Mouse (Mus musculus) embryonic facial prominence, embryonic 10.5 days (tissue): ENCODE results near the gene Ngly1. TPM values are rescaled to one million over a fixed set of nuclear protein-coding genes. Genes with fewer than 3 reads are reported as not detected.

ENCODE experiments used
- DNase-seq: peaks from one replicate; pipeline ENCODE4 v3.0.0-alpha.2; 2017; ENCODE audit warnings: low spot score
- H3K27ac ChIP-seq: fragments of 300-500 bp; sonication (generic); replicated peaks from 2 replicates; pipeline ENCODE4 v1.5.1; 2016; ENCODE audit warnings: mild to moderate bottlenecking
- H3K27me3 ChIP-seq: fragments of 300-500 bp; sonication (generic); replicated peaks from 2 replicates; pipeline ENCODE4 v1.6.1; 2016; ENCODE audit warnings: low read depth, mild to moderate bottlenecking; ENCODE audit not compliant: poor library complexity, severe bottlenecking
- H3K36me3 ChIP-seq: fragments of 300-500 bp; sonication (generic); replicated peaks from 2 replicates; pipeline ENCODE4 v1.6.1; 2016; ENCODE audit warnings: mild to moderate bottlenecking, moderate library complexity
- H3K4me1 ChIP-seq: fragments of 300-500 bp; sonication (generic); 2 replicates; pipeline ENCODE4 v1.6.1; 2016
- H3K4me3 ChIP-seq: fragments of 300-500 bp; sonication (generic); 2 replicates; pipeline ENCODE4 v1.5.1; 2016; ENCODE audit warnings: mild to moderate bottlenecking, moderate library complexity
- H3K9me3 ChIP-seq: fragments of 300-500 bp; sonication (generic); 2 replicates; pipeline ENCODE4 v1.6.1; 2016; ENCODE audit warnings: mild to moderate bottlenecking
- WGBS: fragments of 180-500 bp; shearing (Covaris S2); methylation state at CpG from one replicate; pipeline ENCODE4 v1.1.7; 2016; 5-methylcytosine and 5-hydroxymethylcytosine counted together
- polyA plus RNA-seq: library from polyadenylated mRNA; unstranded; fragments of >200 nt; fragmentation: Nextera tagmentation; extraction: Ambion mirVana; gene quantifications from 2 replicates; pipeline ENCODE4 v1.2.1, GENCODE M21; 2016

Ngly1 gene
- polyA plus RNA-seq, 1 experiment from 2014 or later, result 18.7 TPM

DNA sequence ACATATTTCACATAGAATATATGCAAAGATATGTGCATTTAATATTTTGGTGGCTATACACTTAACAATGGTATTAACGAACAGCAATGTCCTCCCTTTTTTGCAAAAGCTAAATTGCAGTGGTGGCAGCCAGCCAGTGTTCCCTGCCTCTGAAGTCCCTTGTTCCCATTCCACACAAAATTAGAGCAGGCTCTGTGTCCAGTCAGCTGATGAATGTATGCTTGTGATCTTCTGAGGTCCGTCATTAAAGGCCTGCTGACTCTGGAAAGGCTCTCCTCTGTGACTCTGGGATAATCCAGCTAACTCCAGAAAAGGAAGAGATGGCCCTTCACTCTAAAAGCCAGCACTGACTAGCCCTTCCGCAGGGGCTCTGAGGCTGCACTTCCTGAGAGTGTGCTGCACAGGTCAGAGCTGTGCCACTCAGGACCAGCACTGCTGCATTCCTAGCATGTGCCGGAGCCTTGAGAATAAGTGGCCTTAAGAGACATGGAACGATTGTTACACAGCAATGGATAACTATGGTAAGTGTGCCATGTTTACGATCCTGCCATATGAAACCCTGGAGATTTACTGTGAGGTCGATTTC lies 64.9 kb downstream of the Ngly1 start:
- no peaks in the 10 kb centered on the region for H3K36me3 ChIP-seq
- H3K4me3 ChIP-seq, result no peak overlapping the region
- H3K27ac ChIP-seq, result no peak overlapping the region
- no peaks in the 10 kb centered on the region for H3K27me3 ChIP-seq
- DNase-seq, result no peak
- H3K4me1 ChIP-seq, result peaks cover 6% of the 10 kb centered on the region; the same call in 1 of the 2 replicates
- no peaks in the 10 kb centered on the region for H3K9me3 ChIP-seq
- 73% methylated on average over 7 of the region's 7 CpGs for WGBS

DNA sequence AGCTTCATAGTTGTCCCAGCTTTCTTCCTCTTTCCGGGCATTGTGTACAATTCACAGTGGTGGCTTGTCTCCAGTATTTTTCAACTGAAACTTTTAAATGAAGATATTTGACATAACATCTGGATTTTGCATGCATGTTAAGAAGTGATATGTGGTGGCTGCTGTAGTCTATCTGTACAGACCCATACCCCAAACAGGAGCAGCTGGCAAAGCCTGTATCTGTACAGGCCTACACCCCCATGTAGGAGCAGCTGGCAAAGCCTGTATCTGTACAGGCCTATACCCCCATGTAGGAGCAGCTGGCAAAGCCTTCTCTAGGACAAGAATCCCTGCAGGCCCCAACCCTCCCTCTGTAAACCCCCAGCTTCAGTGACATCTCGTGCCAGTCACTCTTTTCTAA lies 65.8 kb downstream of the Ngly1 start:
- Histone ChIP-seq H3K4me3 (no peak overlapping the region), H3K27me3 (no peaks in the 10 kb centered on the region), H3K4me1 (peaks cover 6% of the 10 kb centered on the region; the same call in 1 of the 2 replicates), H3K27ac (no peak overlapping the region), H3K36me3 (no peaks in the 10 kb centered on the region), H3K9me3 (no peaks in the 10 kb centered on the region)
- 84% methylated on average over 2 of the region's 2 CpGs for WGBS
- no peak for DNase-seq

DNA sequence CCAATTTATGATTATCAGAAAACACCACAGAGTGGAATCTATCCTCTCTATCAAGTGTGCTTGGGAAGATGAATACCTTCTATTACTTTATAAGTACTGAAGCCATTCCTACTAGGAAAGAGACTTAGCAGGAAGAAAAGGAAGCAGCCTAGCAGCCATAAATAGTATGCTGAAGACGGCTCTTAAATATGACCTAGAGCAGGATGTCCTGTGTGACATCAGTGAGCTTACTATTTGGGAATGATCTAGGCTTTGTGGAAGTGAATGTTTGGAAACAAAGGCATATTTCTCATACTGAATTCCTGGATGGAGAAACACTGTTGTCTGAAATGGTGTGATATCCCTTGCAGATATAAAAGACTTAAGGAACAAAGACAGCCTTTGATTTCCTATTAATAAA lies 67.6 kb downstream of the Ngly1 start:
- H3K27me3 ChIP-seq, result no peaks in the 10 kb centered on the region
- no peak overlapping the region for H3K4me3 ChIP-seq
- no peaks in the 10 kb centered on the region for H3K9me3 ChIP-seq
- WGBS, result 79% methylated on average over 1 of the region's 1 CpGs
- H3K27ac ChIP-seq, result no peak overlapping the region
- H3K36me3 ChIP-seq, result no peaks in the 10 kb centered on the region
- H3K4me1 ChIP-seq, result peaks cover 6% of the 10 kb centered on the region; the same call in 1 of the 2 replicates
- DNase-seq, result no peak

GRCm38 (mm10) chr14:16319818-16320217 lies 70.7 kb downstream of the Ngly1 start:
- 85% methylated on average over 2 of the region's 2 CpGs for WGBS
- H3K4me1 ChIP-seq, result no peaks in the 10 kb centered on the region
- no peak overlapping the region for H3K27ac ChIP-seq
- no peaks in the 10 kb centered on the region for H3K36me3 ChIP-seq
- no peak for DNase-seq
- H3K27me3 ChIP-seq, result no peaks in the 10 kb centered on the region
- H3K9me3 ChIP-seq, result no peaks in the 10 kb centered on the region
- no peak overlapping the region for H3K4me3 ChIP-seq

GRCm38 (mm10) chr14:16324394-16324793 lies 75.3 kb downstream of the Ngly1 start:
- 79% methylated on average over 4 of the region's 4 CpGs for WGBS

GRCm38 (mm10) chr14:16325208-16325607 lies 76.1 kb downstream of the Ngly1 start:
- Histone ChIP-seq H3K27ac (no peak overlapping the region), H3K27me3 (no peaks in the 10 kb centered on the region), H3K4me1 (peaks cover 14% of the 10 kb centered on the region), H3K36me3 (no peaks in the 10 kb centered on the region), H3K9me3 (no peaks in the 10 kb centered on the region), H3K4me3 (no peak overlapping the region)
- DNase-seq, result no peak
- WGBS, result 65% methylated on average over 1 of the region's 1 CpGs

More at GRCm38 (mm10) chr14:16324394-16324793, 75.3 kb downstream of the Ngly1 start:
- Histone ChIP-seq H3K27ac (no peak overlapping the region), H3K4me3 (no peak overlapping the region), H3K9me3 (no peaks in the 10 kb centered on the region), H3K4me1 (peaks cover 11% of the 10 kb centered on the region), H3K27me3 (no peaks in the 10 kb centered on the region), H3K36me3 (no peaks in the 10 kb centered on the region)
- DNase-seq, result no peak

- DNase-seq, result peak; percentile 79
- 5% methylated on average over 2 of the region's 2 CpGs for WGBS
- Histone ChIP-seq H3K27ac (peak overlapping the region; percentile 85), H3K4me3 (no peak overlapping the region), H3K27me3 (no peaks in the 10 kb centered on the region), H3K4me1 (peaks cover 14% of the 10 kb centered on the region), H3K36me3 (no peaks in the 10 kb centered on the region), H3K9me3 (no peaks in the 10 kb centered on the region)
Measured at GRCm38 (mm10) chr14:16328531-16328930, 79.5 kb downstream of the Ngly1 start.

DNA sequence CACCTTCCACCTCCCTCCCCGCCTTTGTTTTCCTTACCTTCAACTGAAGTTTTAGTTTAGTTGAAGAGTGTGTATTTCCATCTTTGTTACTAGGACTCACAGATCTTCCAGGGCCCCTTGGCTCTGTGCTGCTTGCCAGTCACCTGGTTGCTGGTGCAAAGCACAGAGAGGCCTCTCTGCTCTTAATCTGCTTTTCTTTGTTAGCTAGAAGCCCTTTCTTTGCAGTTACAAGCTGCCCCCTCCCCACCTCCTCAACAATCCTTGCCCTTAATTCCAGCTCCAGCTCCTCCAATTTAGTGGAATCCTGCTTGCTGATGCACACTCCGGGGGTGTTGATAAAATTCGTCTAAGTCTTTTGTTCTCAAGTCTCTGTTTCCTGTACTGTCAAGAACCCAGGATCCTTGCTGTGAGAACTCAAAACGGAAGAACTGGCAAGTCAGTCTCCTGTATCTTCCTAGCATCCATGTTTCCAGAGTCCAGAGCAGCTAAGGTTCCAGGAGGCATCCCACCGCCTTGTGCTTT lies 79.9 kb downstream of the Ngly1 start:
- Histone ChIP-seq H3K9me3 (no peaks in the 10 kb centered on the region), H3K4me1 (peaks cover 14% of the 10 kb centered on the region), H3K27me3 (no peaks in the 10 kb centered on the region), H3K4me3 (no peak overlapping the region), H3K27ac (peak overlapping the region; percentile 85), H3K36me3 (no peaks in the 10 kb centered on the region)
- peak; percentile 35 for DNase-seq
- WGBS, result 26% methylated on average over 5 of the region's 5 CpGs

DNA sequence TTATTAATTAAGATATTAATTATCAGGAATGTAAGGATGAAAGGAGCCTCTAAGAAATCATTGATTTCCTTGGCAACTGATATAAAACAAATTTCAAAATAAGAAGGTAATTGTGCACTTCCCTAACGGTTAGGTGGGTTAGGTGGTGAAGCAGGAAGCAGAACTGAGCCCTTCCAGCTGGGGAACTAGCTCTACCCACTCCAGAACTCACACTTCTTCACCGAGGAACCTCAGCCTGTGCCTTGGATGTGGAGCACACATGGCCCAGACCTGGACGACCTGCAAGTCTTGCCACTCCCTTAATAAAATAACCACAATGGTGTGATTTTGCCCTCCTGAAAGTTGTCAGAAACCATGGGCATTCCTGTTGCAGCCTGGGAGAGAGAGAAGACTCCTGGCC lies 80.7 kb downstream of the Ngly1 start:
- no peaks in the 10 kb centered on the region for H3K27me3 ChIP-seq
- peaks cover 14% of the 10 kb centered on the region for H3K4me1 ChIP-seq
- H3K4me3 ChIP-seq, result no peak overlapping the region
- WGBS, result 80% methylated on average over 3 of the region's 3 CpGs
- DNase-seq, result no peak
- peak overlapping the region; percentile 85; the same call in 1 of the 2 replicates for H3K27ac ChIP-seq
- H3K9me3 ChIP-seq, result no peaks in the 10 kb centered on the region
- no peaks in the 10 kb centered on the region for H3K36me3 ChIP-seq

DNA sequence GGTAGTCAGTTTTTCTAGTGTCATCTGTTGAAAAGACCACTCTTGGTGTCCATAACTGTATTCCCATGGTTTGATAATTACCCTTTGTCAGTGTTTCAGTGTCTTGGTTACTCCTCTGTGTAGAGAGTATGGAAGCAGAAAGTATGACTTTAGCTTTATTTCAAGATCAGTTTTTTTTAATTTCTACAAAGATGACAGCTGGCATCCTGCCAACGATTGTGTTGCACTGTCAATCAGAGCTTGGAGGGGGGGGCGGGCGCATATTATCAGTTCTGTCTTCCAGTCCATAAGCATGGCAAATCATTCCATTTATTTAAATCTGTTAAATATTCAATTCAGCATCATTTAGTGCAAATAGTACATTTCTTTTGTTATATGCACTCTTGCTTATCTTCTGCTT lies 85.2 kb downstream of the Ngly1 start:
- Histone ChIP-seq H3K27me3 (no peaks in the 10 kb centered on the region), H3K27ac (no peak overlapping the region), H3K4me1 (peaks cover 12% of the 10 kb centered on the region), H3K36me3 (no peaks in the 10 kb centered on the region), H3K4me3 (no peak overlapping the region), H3K9me3 (no peaks in the 10 kb centered on the region)
- WGBS, result 91% methylated on average over 3 of the region's 3 CpGs
- DNase-seq, result no peak

GRCm38 (mm10) chr14:16335835-16336417 lies 86.8 kb downstream of the Ngly1 start:
- DNase-seq, result no peak
- Histone ChIP-seq H3K27me3 (no peaks in the 10 kb centered on the region), H3K4me3 (no peak overlapping the region), H3K36me3 (no peaks in the 10 kb centered on the region), H3K27ac (no peak overlapping the region), H3K4me1 (peaks cover 8% of the 10 kb centered on the region), H3K9me3 (no peaks in the 10 kb centered on the region)
- WGBS, result 58% methylated on average over 3 of the region's 3 CpGs

- H3K4me3 ChIP-seq, result no peak overlapping the region
- no peak overlapping the region for H3K27ac ChIP-seq
- DNase-seq, result no peak
- H3K4me1 ChIP-seq, result no peaks in the 10 kb centered on the region
- no peaks in the 10 kb centered on the region for H3K36me3 ChIP-seq
- H3K9me3 ChIP-seq, result no peaks in the 10 kb centered on the region
- WGBS, result 74% methylated on average over 9 of the region's 9 CpGs
- H3K27me3 ChIP-seq, result no peaks in the 10 kb centered on the region
Measured at GRCm38 (mm10) chr14:16347505-16347904, 98.4 kb downstream of the Ngly1 start.

DNA sequence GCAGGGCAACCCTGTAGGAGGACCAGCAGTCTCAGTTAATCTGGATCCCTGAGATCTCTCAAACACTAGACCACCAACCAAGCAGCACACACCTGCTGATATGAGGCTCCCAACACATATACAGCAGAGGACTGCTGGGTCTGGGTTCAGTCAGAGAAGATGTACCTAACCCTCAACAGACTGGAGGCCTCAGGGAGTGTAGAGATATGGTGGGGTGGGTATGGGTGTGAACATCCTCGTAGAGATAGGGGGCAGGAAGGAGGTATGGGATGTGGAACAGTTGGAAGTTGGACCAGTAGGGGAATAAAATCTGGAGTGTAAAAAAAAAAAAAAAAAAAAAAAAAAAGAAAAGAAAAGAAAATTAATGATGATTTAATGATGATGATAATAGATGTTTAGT lies 110.6 kb downstream of the Ngly1 start:
- DNase-seq, result no peak
- no peaks in the 10 kb centered on the region for H3K27me3 ChIP-seq
- H3K4me1 ChIP-seq, result peaks cover 4% of the 10 kb centered on the region; the same call in 1 of the 2 replicates
- no peak overlapping the region for H3K27ac ChIP-seq
- H3K36me3 ChIP-seq, result no peaks in the 10 kb centered on the region
- H3K4me3 ChIP-seq, result no peak overlapping the region
- 76% methylated on average over 1 of the region's 1 CpGs for WGBS
- H3K9me3 ChIP-seq, result no peaks in the 10 kb centered on the region
